13 mouse cellular contexts compared by ENCODE assay signal in genomic region chr11:118767411-118767810, GRCm38 (mm10).
A peak's percentile ranks its signal among the peaks of the same experiment; 100 is the strongest.
DNase-seq lines count a peak whose midpoint lies in the region; ATAC-seq and TF ChIP-seq lines count a peak whose summit lies in the region.
"Had no signal": no experiment of that assay in that cellular context is flagged by ENCODE, and none has a peak within 500 bp of the region (broad histone marks: within the 10 kb centered on the region; RNA-seq: fewer than 3 reads in every experiment).

No protein-coding gene starts in this region.

- ATAC-seq in hindbrain, embryonic 12.5 days (ENCODE audit: low FRiP score) = peak; percentile 26; the same call in 1 of the 2 replicates
- no peak for ATAC-seq in hindbrain, postnatal 0 days
- ATAC-seq in neural tube, embryonic 13.5 days (ENCODE audit: low read depth) = no peak
- ATAC-seq in erythroid progenitor cell, adult 5-6 weeks (replicated peaks; ENCODE audit: low FRiP score, poor library complexity, severe bottlenecking) = no peak
- ATAC-seq: liver, postnatal 0 days had no signal

- peak overlapping the region; percentile 45 for H3K27ac ChIP-seq in hindbrain, embryonic 12.5 days
- 0 out of 2 replicates have a peak overlapping the region, but pooled peaks have one; percentile 8 for H3K27ac ChIP-seq in hindbrain, postnatal 0 days
- peak overlapping the region; percentile 71 for H3K27ac ChIP-seq in neural tube, embryonic 13.5 days (replicated peaks)
- no peak overlapping the region for H3K27ac ChIP-seq in gastrocnemius, adult 2 months
- H3K27ac ChIP-seq: embryonic facial prominence, embryonic 12.5 days had no signal

- 47% methylated on average over 4 of the region's 4 CpGs for WGBS in hindbrain, embryonic 12.5 days
- 37% methylated on average over 4 of the region's 4 CpGs for WGBS in hindbrain, postnatal 0 days
- 66% methylated on average over 4 of the region's 4 CpGs for WGBS in neural tube, embryonic 13.5 days

- TF ChIP-seq CTCF in hindbrain, postnatal 0 days (IDR thresholded peaks at IDR 0.05; ENCODE audit: low read depth) = no peak
- TF ChIP-seq CTCF in gastrocnemius, adult 2 months (IDR thresholded peaks at IDR 0.05) = no peak

- H3K4me2 ChIP-seq in hindbrain, embryonic 12.5 days (replicated peaks) = no peak overlapping the region
- no peak overlapping the region for H3K4me2 ChIP-seq in hindbrain, postnatal 0 days (ENCODE audit: low read depth, low read length)
- H3K4me2 ChIP-seq in neural tube, embryonic 13.5 days = no peak overlapping the region
- H3K4me2 ChIP-seq: embryonic facial prominence, embryonic 12.5 days had no signal

- H3K36me3 ChIP-seq in hindbrain, embryonic 12.5 days = no peaks in the 10 kb centered on the region
- H3K36me3 ChIP-seq in hindbrain, postnatal 0 days (ENCODE audit: insufficient read depth, low read length) = no peaks in the 10 kb centered on the region
- no peaks in the 10 kb centered on the region for H3K36me3 ChIP-seq in neural tube, embryonic 13.5 days
- H3K36me3 ChIP-seq: embryonic facial prominence, embryonic 12.5 days had no signal

- intact Hi-C loops in gastrocnemius, adult 2 months (cut with DNase I) = no loop called here

- peaks cover 51% of the 10 kb centered on the region for H3K4me1 ChIP-seq in hindbrain, embryonic 12.5 days
- H3K4me1 ChIP-seq in hindbrain, postnatal 0 days (ENCODE audit: insufficient read depth, low read length) = peaks cover 14% of the 10 kb centered on the region; the same call in 1 of the 2 replicates
- H3K4me1 ChIP-seq in neural tube, embryonic 13.5 days (replicated peaks) = peaks cover 75% of the 10 kb centered on the region

- no peaks in the 10 kb centered on the region for H3K27me3 ChIP-seq in hindbrain, embryonic 12.5 days
- no peaks in the 10 kb centered on the region for H3K27me3 ChIP-seq in hindbrain, postnatal 0 days (ENCODE audit: insufficient read depth, low read length)
- no peaks in the 10 kb centered on the region for H3K27me3 ChIP-seq in neural tube, embryonic 13.5 days
- H3K27me3 ChIP-seq: embryonic facial prominence, embryonic 12.5 days had no signal

- no peak overlapping the region for H3K9ac ChIP-seq in hindbrain, embryonic 12.5 days
- no peak overlapping the region for H3K9ac ChIP-seq in hindbrain, postnatal 0 days (replicated peaks; ENCODE audit: low read length)
- H3K9ac ChIP-seq in neural tube, embryonic 13.5 days = peak overlapping the region; percentile 38; the same call in 1 of the 2 replicates
- H3K9ac ChIP-seq: embryonic facial prominence, embryonic 12.5 days; liver, postnatal 0 days had no signal

- H3K4me3 ChIP-seq in hindbrain, embryonic 12.5 days = no peak overlapping the region
- H3K4me3 ChIP-seq in hindbrain, postnatal 0 days (ENCODE audit: low read length) = no peak overlapping the region
- H3K4me3 ChIP-seq in neural tube, embryonic 13.5 days = no peak overlapping the region
- H3K4me3 ChIP-seq in gastrocnemius, adult 2 months = no peak overlapping the region
- H3K4me3 ChIP-seq: embryonic facial prominence, embryonic 12.5 days had no signal

- no peaks in the 10 kb centered on the region for H3K9me3 ChIP-seq in hindbrain, embryonic 12.5 days (replicated peaks)
- H3K9me3 ChIP-seq in hindbrain, postnatal 0 days (ENCODE audit: low read length) = no peaks in the 10 kb centered on the region
- H3K9me3 ChIP-seq in neural tube, embryonic 13.5 days = peaks cover under 1% of the 10 kb centered on the region; the same call in 1 of the 2 replicates
- H3K9me3 ChIP-seq: embryonic facial prominence, embryonic 12.5 days had no signal

- peak; percentile 37 for DNase-seq in kidney, adult 9 months
- DNase-seq in kidney, postnatal 4 days = no peak
- no peak for DNase-seq in hindbrain, postnatal 0 days (ENCODE audit: low spot score)
- no peak for DNase-seq in gastrocnemius, adult 2 months
- DNase-seq: cerebellum, adult 8-10 months; kidney, adult 18-20 months; liver; liver, postnatal 0 days; right cerebral cortex, adult 18-20 months had no signal
